Mouse (Mus musculus): Measurements from ENCODE around the gene Tut7. TPM values are rescaled to one million over a fixed set of nuclear protein-coding genes. Genes with fewer than 3 reads are reported as not detected.
"Not testable (repeated sequence)": the region's sequence is repeated elsewhere in the genome, so short reads cannot be mapped to it uniquely, and the experiment has no call there.

Gene Tut7
- total RNA-seq (2021), result 10 to 100 TPM; 78.2 to 91.7 TPM
- long read RNA-seq, experiment 1, partial matches to known transcripts, result 1 of 8 reads
- long read RNA-seq, experiment 1, other reads (novel, unspliced or antisense), result 5 of 8 reads
- long read RNA-seq, experiment 2, partial matches to known transcripts, result 4 of 10 reads
- long read RNA-seq, experiment 2, other reads (novel, unspliced or antisense), result 5 of 10 reads

GRCm38 (mm10) chr13:59822507-59823462, at the start of gene Tut7:
TSS of gene Tut7 (minus strand) at chr13:59823147.
- DNase-seq (ENCODE audit: low spot score in 2 of 2), result peak; percentile 79 to 91

GRCm38 (mm10) chr13:59872446-59872845, 49.5 kb upstream of the Tut7 start:
- no peak for DNase-seq (ENCODE audit: low spot score in 2 of 2)

GRCm38 (mm10) chr13:59870004-59870403, 47.1 kb upstream of the Tut7 start:
- no peak for DNase-seq (ENCODE audit: low spot score in 2 of 2)

GRCm38 (mm10) chr13:59868011-59868649, 45.2 kb upstream of the Tut7 start:
- no peak for DNase-seq (ENCODE audit: low spot score in 2 of 2)

- DNase-seq (ENCODE audit: low spot score in 2 of 2), result no peak
These were observed 44.2 kb upstream of the Tut7 start for GRCm38 (mm10) chr13:59867103-59867502.

- no peak for DNase-seq (ENCODE audit: low spot score in 2 of 2)
These were observed 36.6 kb upstream of the Tut7 start for GRCm38 (mm10) chr13:59859515-59859914.

- peak in 1 of 2 experiments; percentile 39 for DNase-seq (ENCODE audit: low spot score in 2 of 2)
These were observed 33.5 kb upstream of the Tut7 start for GRCm38 (mm10) chr13:59856286-59857070.

GRCm38 (mm10) chr13:59853471-59853870, 30.5 kb upstream of the Tut7 start:
- DNase-seq (ENCODE audit: low spot score in 2 of 2), result no peak

GRCm38 (mm10) chr13:59850373-59850772, 27.4 kb upstream of the Tut7 start:
- DNase-seq (ENCODE audit: low spot score in 2 of 2), result no peak

- no peak for DNase-seq (ENCODE audit: low spot score in 2 of 2)
These were observed 21.7 kb upstream of the Tut7 start for GRCm38 (mm10) chr13:59844661-59845060.

GRCm38 (mm10) chr13:59843976-59844375, 21.0 kb upstream of the Tut7 start:
- DNase-seq (ENCODE audit: low spot score in 2 of 2), result no peak

- peak; percentile 48 to 67 for DNase-seq (ENCODE audit: low spot score in 2 of 2)
These were observed 19.6 kb upstream of the Tut7 start for GRCm38 (mm10) chr13:59842226-59843210.

GRCm38 (mm10) chr13:59841761-59842160, 18.8 kb upstream of the Tut7 start:
- DNase-seq (ENCODE audit: low spot score in 2 of 2), result not testable (repeated sequence)

- peak; percentile 38 to 72 for DNase-seq (ENCODE audit: low spot score in 2 of 2)
These were observed 17.7 kb upstream of the Tut7 start for GRCm38 (mm10) chr13:59840429-59841169.

GRCm38 (mm10) chr13:59839356-59839755, 16.4 kb upstream of the Tut7 start:
- no peak for DNase-seq (ENCODE audit: low spot score in 2 of 2)

GRCm38 (mm10) chr13:59838464-59838863, 15.5 kb upstream of the Tut7 start:
- no peak for DNase-seq (ENCODE audit: low spot score in 2 of 2)

GRCm38 (mm10) chr13:59836811-59837210, 13.9 kb upstream of the Tut7 start:
- DNase-seq (ENCODE audit: low spot score in 2 of 2), result no peak

- no peak for DNase-seq (ENCODE audit: low spot score in 2 of 2)
These were observed 13.3 kb upstream of the Tut7 start for GRCm38 (mm10) chr13:59836101-59836798.
